ENCODE assay signal across 25 mouse cellular contexts in the genomic region with DNA sequence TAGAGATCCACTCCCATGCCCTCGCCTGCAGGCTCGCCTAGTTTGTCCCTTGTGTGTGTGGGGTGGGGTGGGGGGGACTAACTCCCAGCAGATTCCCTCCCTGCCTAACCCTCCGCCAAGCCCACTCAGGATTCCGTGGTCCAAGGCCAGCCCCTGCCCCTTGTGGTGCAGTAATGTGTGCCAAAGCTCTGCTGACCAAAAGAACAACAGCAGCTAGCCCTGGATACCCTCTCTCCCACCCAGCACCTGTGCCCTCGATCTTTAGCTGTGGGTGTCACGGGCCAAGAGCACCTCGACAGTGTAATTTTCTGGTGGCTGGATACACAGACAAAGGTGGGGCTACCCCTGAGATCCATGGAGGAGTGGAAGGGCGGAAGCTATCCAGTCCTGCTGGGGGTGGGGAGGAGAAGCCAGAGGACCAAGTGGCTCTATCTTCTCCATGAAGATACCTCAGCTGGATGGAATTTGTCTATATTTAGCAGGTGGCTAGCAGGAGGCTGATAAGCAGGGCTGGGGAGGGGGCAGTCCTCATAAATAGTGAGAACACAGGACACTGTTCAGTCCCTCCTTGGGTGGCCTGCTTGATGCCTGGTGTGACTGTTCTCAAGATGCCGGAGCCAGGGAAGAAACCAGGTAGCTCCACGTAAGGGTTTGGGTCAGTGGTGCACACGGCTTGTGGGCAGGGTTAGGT. TPM values are rescaled to one million over a fixed set of nuclear protein-coding genes. Genes with fewer than 3 reads are reported as not detected.
A peak's percentile ranks its signal among the peaks of the same experiment; 100 is the strongest.
DNase-seq lines count a peak whose midpoint lies in the region; ATAC-seq lines count a peak whose summit lies in the region.
"Had no signal": no experiment of that assay in that cellular context is flagged by ENCODE, and none has a peak within 500 bp of the region (broad histone marks: within the 10 kb centered on the region; RNA-seq: fewer than 3 reads in every experiment).

A gene (plus strand): TSS at position 560 of the 691 bp plus-strand sequence.

- peak; percentile 33; the same call in 1 of the 2 replicates for ATAC-seq in heart, embryonic 13.5 days (ENCODE audit: extremely low read depth, insufficient number of reproducible peaks, low FRiP score, low TSS enrichment)
- ATAC-seq in granulocyte monocyte progenitor cell, adult 5-6 weeks (replicated peaks; ENCODE audit: poor library complexity, severe bottlenecking), result no peak
- no peak for ATAC-seq in midbrain, embryonic 13.5 days
- ATAC-seq: CD4-positive, CD25-positive, alpha-beta regulatory T cell, adult 4 months; Patski had no signal

- no peaks in the 10 kb centered on the region for H3K9me3 ChIP-seq in heart, embryonic 13.5 days
- no peaks in the 10 kb centered on the region for H3K9me3 ChIP-seq in midbrain, embryonic 13.5 days
- H3K9me3 ChIP-seq: limb, embryonic 15.5 days; liver, embryonic 15.5 days; midbrain, embryonic 12.5 days; neural tube, embryonic 12.5 days had no signal

- peak within 1 kb of the TSS; percentile 81 for H3K4me2 ChIP-seq in heart, embryonic 13.5 days
- H3K4me2 ChIP-seq in midbrain, embryonic 13.5 days (replicated peaks), result no peak within 1 kb of the TSS
- H3K4me2 ChIP-seq: limb, embryonic 15.5 days; liver, embryonic 15.5 days; midbrain, embryonic 12.5 days; neural tube, embryonic 12.5 days had no signal

- H3K9ac ChIP-seq in heart, embryonic 13.5 days, result peak within 1 kb of the TSS; percentile 95
- no peak within 1 kb of the TSS for H3K9ac ChIP-seq in midbrain, embryonic 13.5 days (replicated peaks)
- H3K9ac ChIP-seq: limb, embryonic 15.5 days; liver, embryonic 15.5 days; midbrain, embryonic 12.5 days; neural tube, embryonic 12.5 days had no signal

- DNase-seq in cerebellum, adult 9-11 months, result peak; percentile 53
- no peak for DNase-seq in cerebellum, adult 9-10 months
- peak; percentile 52 to 77 for DNase-seq in heart, adult 18-20 months
- no peak for DNase-seq in heart, postnatal 25 days (ENCODE audit: low spot score)
- DNase-seq: adrenal gland, postnatal 14 days; cerebellum, adult 11 months; cerebellum, postnatal 36 days; gastrocnemius, postnatal 10 days; kidney, adult 18-20 months; kidney, postnatal 10 days; layer of hippocampus, postnatal 36 days; right cerebral cortex, adult 18-20 months had no signal

- 34% methylated on average over 11 of the region's 11 CpGs for WGBS in heart, embryonic 13.5 days
- WGBS in midbrain, embryonic 13.5 days, result 76% methylated on average over 11 of the region's 11 CpGs

- intact Hi-C loops in heart, postnatal 25 days (cut with DNase I), result loop anchor here (5.0 kb wide), 2 partner anchors 150 to 365 kb away; no protein-coding TSS in a partner anchor

- H3K27me3 ChIP-seq in heart, embryonic 13.5 days (replicated peaks), result no peaks in the 10 kb centered on the region
- H3K27me3 ChIP-seq in midbrain, embryonic 13.5 days, result peaks cover 5% of the 10 kb centered on the region; the same call in 1 of the 2 replicates

- H3K4me1 ChIP-seq in heart, embryonic 13.5 days, result peaks cover 51% of the 10 kb centered on the region
- peaks cover 10% of the 10 kb centered on the region for H3K4me1 ChIP-seq in midbrain, embryonic 13.5 days (replicated peaks)

- peaks cover 37% of the 10 kb centered on the region for H3K36me3 ChIP-seq in heart, embryonic 13.5 days
- H3K36me3 ChIP-seq in midbrain, embryonic 13.5 days, result no peaks in the 10 kb centered on the region
- H3K36me3 ChIP-seq: limb, embryonic 15.5 days; midbrain, embryonic 12.5 days; neural tube, embryonic 12.5 days had no signal

- peak within 1 kb of the TSS; percentile 98 for H3K27ac ChIP-seq in heart, embryonic 13.5 days (replicated peaks)
- H3K27ac ChIP-seq in midbrain, embryonic 13.5 days, result no peak within 1 kb of the TSS
- H3K27ac ChIP-seq: limb, embryonic 15.5 days; liver, embryonic 15.5 days; midbrain, embryonic 12.5 days; neural tube, embryonic 12.5 days; stomach, postnatal 0 days had no signal

- peak within 1 kb of the TSS; percentile 75 for H3K4me3 ChIP-seq in heart, embryonic 13.5 days
- H3K4me3 ChIP-seq in midbrain, embryonic 13.5 days (replicated peaks), result no peak within 1 kb of the TSS
- H3K4me3 ChIP-seq: limb, embryonic 15.5 days; liver, embryonic 15.5 days; midbrain, embryonic 12.5 days; neural tube, embryonic 12.5 days had no signal

RNA-seq across cellular contexts. Expression of the gene that starts here (rescaled TPM):
- total RNA-seq in heart, adult 18-20 months (2021), result 1,000 to 10,000 TPM; 1,572 to 1,905 TPM
- 806 and 882 TPM in 2 replicates for polyA plus RNA-seq in heart, embryonic 13.5 days (2015; fragmentation: Nextera tagmentation; extraction: Ambion mirVana)
- 1,000 to 10,000 TPM; 1,615 to 1,699 TPM for total RNA-seq in heart, postnatal 25 days (2021)
- total RNA-seq in granulocyte monocyte progenitor cell, adult 5-6 weeks (2014; fragmentation: Nextera tagmentation), result 1.5 TPM in 1 of 2 replicates, not detected in the other
- total RNA-seq in granulocyte monocyte progenitor cell, adult 5-6 weeks (2017), result 0.62 TPM in 1 of 2 replicates, not detected in the other
- polyA plus RNA-seq in midbrain, embryonic 13.5 days (2015; fragmentation: Nextera tagmentation; extraction: Ambion mirVana), result not detected in 2 replicates
- total RNA-seq: adrenal gland, postnatal 14 days; megakaryocyte progenitor cell, adult 5-6 weeks had no signal
- polyA plus RNA-seq: CD4-positive, CD25-positive, alpha-beta regulatory T cell, adult 4 months; forebrain, embryonic 11.5 days; hindbrain, embryonic 11.5 days; Patski had no signal

Comparison
In these comparisons a context has a peak if more than half of its experiments do, and no peak if none do; other contexts are left out.
1. RNA of the gene that starts here (total RNA-seq): 1,572 to 1,905 TPM in heart, adult 18-20 months and 1,615 to 1,699 TPM in heart, postnatal 25 days; 0.62 to 1.5 TPM in granulocyte monocyte progenitor cell, adult 5-6 weeks; every median in the first group is over 100 times any median in the second.
2. RNA of the gene that starts here (polyA plus RNA-seq): 806 to 882 TPM in heart, embryonic 13.5 days; not detected in midbrain, embryonic 13.5 days; every median in the first group is over 100 times any median in the second.
3. DNase-seq: peak in cerebellum, adult 9-11 months (single experiment) and heart, adult 18-20 months (2 of 2); none in cerebellum, adult 9-10 months (single experiment) and heart, postnatal 25 days (single experiment).